Mouse (Mus musculus): ENCODE data around the gene Sema4f.

Gene Sema4f

GRCm38 (mm10) chr6:82913336-82914247 lies 26.0 kb downstream of the Sema4f start:
- DNase-seq (ENCODE audit: low spot score) = no peak

DNA sequence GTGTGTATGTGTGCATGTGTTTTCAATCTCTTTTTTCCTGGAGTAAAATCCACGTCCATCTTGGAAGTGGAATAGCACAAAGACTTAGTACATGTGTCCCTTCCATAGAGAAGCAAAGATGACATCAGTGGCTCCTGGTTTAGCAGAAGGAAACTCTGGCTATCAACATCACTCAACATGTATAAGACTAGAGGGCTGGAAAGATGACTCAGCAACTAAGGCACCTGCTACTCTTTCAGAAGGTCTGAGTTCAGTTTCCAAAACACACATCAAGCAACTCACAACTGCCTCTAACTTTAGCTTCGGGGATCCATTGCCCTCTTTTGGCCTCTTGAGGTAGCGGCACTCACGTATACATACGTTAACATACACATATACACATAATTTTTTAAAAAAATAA lies 28.3 kb downstream of the Sema4f start:
- no peak for DNase-seq (ENCODE audit: low spot score)

- DNase-seq (ENCODE audit: low spot score) = peak; percentile 62
Observed at GRCm38 (mm10) chr6:82909136-82909855, 30.3 kb downstream of the Sema4f start.

DNA sequence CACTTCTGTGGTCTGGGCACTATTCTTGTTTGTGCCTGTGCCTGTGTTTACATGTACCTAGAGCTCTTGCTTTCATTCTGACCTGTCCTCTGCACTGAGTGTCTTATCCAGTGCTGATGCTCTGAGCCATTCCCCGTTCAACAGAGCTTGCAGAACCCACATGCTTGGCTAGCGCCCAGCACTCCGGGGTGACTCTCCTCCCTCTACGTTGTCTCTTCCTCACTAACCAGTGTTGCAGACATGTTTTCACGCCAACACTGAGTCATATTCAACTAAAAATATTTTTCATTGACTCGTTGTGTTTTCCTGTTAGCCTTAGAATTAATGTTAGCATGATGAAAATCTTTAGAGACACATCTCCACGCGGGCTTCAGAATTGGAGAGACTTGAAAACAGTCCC lies 31.5 kb downstream of the Sema4f start:
- DNase-seq (ENCODE audit: low spot score) = no peak

DNA sequence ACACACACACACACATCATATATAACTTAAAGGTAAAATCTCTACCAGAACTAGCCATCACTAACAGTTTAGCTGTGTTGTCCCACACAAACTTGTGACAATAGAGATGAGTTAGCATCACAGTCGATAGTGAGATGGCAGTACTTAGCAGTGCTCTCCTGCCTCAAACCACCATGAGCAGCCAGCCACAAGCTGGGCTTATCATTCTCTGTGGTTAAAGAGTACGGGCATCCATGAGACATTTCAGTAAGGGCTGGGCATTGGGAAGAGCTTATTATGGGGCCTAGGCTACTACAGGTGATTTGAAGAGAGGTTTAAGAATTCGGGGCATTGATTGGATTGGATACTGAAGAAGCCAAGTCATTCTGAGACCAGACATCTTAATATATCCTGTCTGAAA lies 32.6 kb downstream of the Sema4f start:
- DNase-seq (ENCODE audit: low spot score) = no peak

- DNase-seq (ENCODE audit: low spot score) = no peak
Observed at GRCm38 (mm10) chr6:82902559-82902958, 37.0 kb downstream of the Sema4f start.

GRCm38 (mm10) chr6:82898745-82899144 lies 40.8 kb downstream of the Sema4f start:
- peak; percentile 15 for DNase-seq (ENCODE audit: low spot score)

DNA sequence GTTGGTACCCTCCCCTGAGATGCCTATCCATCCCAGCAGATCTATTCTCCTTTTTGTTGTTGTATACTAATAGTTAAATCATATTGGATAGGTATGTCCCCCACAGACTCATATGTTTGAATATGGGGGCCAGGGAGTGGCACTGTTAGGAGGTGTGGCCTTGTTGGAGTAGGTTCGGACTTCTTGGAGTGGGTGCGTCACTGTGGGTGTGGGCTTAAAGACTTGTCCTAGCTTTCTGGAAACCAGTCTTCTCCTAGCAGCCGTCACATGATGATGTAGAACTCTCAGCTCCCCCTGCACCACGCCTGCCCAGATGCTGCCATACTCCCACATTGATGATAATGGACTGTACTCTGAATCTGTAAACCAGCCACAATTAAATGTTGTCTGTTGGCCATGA lies 41.3 kb downstream of the Sema4f start:
- no peak for DNase-seq (ENCODE audit: low spot score)

DNA sequence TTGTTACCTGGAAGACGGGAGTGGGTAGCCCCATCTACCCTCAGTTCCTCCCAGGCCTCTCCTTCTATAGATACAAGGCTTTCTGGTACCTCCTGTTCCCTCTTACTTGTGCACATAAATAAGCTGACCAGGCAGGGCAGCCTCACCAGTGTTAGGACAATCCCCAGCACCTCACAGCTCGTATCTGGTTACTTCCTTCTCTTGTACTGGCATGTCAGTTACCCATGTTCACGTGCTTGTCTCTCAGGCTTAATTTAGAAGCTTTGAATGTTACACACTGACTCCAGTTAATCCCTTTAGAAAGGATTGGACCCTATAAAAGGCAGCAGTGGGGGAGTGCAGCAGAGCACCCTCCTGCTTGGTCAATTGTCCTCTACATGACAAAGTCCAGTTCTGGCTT lies 42.3 kb downstream of the Sema4f start:
- DNase-seq (ENCODE audit: low spot score) = no peak

DNA sequence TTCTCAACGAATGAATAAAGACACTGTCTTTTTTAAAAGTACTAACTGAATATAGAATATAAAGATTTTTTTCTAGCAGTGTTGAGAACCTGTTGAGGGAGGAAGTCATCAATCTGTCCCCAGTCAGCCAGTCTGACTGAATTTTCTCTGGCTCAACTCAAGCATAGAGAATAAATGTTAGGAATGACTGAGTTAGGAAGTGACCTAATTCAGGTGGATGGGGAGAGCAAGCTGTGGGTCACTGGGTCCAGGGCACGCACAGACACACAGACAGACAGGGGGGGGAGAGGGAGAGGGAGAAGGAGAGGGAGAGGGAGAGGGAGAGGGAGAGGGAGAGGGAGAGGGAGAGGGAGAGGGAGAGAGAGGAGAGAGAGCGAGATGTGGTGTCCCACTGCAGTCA lies 46.2 kb downstream of the Sema4f start:
- no peak for DNase-seq (ENCODE audit: low spot score)

DNA sequence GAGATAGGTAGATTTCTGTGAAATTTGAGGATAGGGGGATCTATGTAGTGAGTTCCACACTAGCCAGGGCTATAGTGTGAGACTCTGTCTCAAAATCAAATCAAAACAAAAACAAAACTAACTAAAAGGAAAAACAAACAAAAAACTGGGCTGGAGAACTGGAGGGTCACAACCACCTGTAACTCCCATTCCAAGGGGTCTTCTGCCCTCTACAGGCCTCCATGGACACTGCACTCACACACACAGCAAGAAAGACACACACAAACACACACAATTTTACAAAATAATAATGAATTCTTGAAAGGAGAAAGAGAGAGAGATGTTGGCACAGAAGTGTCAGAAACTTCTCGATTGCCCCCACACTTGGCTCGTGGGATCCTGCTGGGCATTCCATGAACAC lies 47.0 kb downstream of the Sema4f start:
- DNase-seq (ENCODE audit: low spot score) = no peak

DNA sequence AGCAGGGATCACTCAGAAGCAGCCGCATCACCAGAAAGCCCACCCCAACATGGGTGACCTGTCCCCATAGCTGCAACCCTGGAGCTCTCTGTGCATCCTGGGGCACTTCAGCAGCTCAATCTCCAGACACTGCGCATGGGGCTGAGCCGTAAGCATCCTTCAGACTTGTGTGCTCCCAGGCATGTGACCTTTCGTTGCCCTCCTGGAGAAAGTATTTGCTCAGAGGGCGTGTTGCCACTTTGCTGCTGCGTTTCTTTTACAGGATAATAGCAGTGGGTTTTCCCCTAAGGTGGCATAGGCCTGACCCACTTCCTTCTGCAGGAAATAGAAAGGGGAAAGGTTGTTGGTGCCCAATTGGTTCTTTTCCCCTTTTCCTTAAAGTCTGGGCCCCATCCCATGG lies 48.1 kb downstream of the Sema4f start:
- peak; percentile 51 for DNase-seq (ENCODE audit: low spot score)

DNA sequence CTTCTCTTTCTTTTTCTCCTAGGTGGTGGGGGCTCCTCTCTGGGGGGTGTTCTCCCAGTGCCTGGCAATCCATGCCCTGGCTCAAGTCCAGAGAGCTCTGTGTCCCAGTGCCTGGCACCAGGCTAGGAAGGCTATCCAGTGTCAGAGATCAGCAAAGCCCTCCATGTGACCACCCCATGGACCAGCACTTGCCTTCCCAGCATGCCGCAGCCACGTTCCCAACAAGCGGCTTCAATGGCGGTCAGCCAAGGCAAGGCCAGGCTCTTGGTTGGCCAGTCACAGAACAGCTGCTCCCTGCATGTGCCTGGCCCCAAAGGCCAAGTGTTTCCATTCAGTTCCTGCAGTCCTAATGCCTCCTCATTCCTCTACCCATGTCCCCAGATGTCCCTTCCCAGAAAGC lies 53.2 kb downstream of the Sema4f start:
- DNase-seq (ENCODE audit: low spot score) = no peak

DNA sequence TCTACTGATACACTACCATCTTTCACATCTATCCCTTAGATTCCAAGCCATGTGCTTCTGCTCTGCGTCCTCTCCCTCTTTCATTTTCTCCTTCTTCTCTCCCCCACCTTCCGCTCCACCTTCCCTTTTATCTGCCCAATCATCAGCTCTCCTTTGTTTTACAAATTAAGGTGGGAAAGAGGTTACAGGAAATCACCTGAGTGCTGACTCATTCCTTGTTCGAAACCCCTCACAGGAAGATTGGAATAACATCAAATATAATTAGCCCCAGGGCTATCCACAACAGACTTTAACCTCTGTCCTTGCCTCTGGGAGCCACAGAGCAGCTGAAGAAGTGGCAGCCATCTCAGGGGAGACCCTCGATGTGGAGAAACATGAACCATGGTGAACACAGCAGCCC lies 53.7 kb downstream of the Sema4f start:
- DNase-seq (ENCODE audit: low spot score) = no peak

DNA sequence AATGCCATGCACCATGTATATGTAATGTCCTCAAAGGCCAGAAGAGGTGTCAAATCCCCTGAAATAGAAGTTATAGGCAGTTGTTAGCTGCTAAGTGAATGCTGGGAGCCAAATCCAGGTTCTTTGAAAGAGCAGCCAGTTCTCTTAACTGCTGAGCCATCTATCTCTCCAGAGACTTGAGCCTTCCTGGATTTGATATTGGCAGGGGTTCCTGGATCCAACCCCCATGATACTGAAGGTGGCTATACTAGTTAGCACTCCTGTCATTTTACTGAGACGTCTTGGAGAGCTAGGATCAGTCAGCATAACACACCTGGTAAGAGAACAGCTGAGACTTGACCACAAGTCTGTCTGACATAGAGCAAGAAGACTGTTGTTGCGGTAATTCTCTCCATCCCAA lies 54.1 kb downstream of the Sema4f start:
- no peak for DNase-seq (ENCODE audit: low spot score)

- no peak for DNase-seq (ENCODE audit: low spot score)
Observed at GRCm38 (mm10) chr6:82884570-82884969, 55.0 kb downstream of the Sema4f start.

- peak; percentile 85 for DNase-seq (ENCODE audit: low spot score)
Observed at GRCm38 (mm10) chr6:82881485-82882096, 58.0 kb downstream of the Sema4f start.

DNA sequence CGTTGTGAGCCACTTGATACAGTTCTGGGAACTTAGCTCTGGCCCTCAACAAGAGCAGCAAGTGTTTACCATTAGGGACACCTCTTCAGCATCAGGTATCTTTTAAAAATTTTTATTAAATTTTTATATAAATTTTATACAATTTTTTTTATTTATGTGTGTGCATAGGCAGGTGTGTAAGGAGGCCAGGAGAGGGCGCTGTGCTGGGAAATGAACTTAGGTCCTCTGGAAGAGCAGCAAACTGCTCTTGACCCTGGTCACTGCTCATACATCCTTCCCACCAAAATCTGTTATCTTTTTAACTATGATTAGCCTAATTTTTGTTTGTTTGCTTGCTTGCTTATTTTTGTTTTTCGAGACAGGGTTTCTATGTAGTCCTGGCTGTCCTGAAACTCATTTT lies 58.8 kb downstream of the Sema4f start:
- DNase-seq (ENCODE audit: low spot score) = no peak

- no peak for DNase-seq (ENCODE audit: low spot score)
Observed at GRCm38 (mm10) chr6:82879463-82880089, 60.0 kb downstream of the Sema4f start.

DNA sequence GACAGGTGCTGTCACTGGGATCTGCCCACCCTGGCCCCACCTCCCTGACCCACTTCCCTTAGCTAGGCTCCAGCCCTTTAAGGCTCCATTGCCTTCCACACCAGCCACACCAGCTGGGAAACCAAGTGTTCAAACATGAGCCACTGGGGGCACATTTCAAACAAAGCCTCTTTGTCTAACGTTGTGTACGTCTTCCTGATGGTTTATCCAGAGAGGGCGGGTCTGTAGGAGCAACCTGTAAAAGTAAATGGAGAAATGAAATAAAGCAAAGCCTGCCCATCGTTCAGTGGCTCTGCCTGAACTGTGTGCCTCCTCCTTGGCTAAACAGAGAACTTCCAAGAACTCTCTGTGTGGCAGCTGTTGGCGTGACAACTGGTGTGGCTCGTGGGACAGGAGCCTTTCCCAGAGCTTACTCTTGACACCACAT lies 64.0 kb downstream of the Sema4f start:
- no peak for DNase-seq (ENCODE audit: low spot score)

- no peak for DNase-seq (ENCODE audit: low spot score)
Observed at GRCm38 (mm10) chr6:82872332-82872707, 67.2 kb downstream of the Sema4f start.

DNA sequence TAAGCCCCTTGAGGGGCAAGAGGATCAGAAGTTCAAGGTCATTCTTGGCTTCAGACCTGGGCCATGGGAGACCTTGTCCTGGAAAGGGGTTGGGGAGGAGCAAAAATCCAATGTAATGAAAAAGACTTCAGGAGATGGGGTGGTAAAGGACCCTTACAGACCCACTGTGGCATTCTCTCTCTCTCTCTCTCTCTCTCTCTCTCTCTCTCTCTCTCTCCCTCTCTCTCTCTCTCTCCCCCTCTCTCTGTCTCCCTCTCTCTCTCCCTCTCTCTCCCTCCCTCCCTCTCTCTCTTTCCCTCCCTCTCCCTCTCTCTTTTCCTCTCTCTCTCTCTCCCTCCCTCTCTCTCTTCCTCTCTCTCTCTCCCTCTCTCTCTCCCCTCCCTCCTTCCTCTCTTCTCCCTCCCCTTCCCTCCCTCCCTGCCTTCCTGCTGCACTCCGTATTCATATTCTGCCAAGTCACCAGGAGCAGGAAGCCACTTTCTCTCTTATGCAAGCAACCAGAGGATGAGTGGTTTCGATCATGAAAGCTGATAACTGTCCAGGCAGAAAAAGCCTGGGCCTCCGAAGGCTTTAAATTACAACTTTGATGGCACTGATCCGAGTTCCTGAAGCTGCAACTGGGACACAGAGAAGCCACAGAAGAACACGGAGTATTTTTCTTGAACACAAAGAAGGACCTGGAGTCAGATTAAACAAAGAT lies 67.8 kb downstream of the Sema4f start:
- no peak for DNase-seq (ENCODE audit: low spot score)
